Mouse (Mus musculus) embryo, embryonic 10 days (tissue): ENCODE measurements around the gene Rab33b.
"Not testable (repeated sequence)": the region's sequence is repeated elsewhere in the genome, so short reads cannot be mapped to it uniquely, and the experiment has no call there.

Experiments
- DNase-seq: peaks from one replicate; pipeline ENCODE4 v3.0.0-alpha.2; 2015; ENCODE audit warnings: low spot score

Rab33b gene

DNA sequence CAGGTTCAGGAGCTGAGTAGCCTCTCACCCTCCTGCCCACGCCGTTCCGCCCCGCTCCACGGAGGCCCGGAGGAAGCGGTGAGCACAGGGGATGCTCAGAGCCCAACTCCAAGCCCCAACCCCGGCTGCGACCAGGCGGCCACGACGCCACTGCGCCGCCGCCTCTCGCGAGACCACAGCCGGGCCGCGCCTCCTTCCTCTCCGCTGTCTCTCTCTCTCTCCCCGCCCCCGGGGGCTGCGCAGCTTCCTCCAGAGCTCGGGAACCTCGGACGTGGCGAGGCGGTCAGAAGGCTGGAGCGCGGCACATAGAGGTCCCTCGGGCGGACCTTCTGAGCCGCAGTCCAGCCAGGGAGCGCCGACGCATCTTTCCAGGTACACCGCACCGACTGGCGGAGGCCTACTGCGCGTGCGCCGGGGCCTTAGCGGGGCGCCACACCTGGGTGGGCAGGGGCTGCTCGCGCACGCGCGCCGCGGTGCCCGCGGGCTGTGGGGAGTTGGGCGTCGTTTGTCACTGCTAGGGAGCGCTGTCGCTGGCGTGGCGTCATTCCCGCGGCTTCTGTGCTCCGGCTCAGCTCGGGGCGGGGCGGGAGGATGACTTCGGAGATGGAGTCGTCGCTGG is at the start of gene Rab33b:
TSS of gene Rab33b (plus strand) at position 180 of the 619 bp plus-strand sequence.
- DNase-seq, result peak; percentile 95

- DNase-seq, result not testable (repeated sequence)
Observed at GRCm38 (mm10) chr3:51434364-51434763, 49.4 kb upstream of the Rab33b start.

GRCm38 (mm10) chr3:51434871-51435595 is 48.7 kb upstream of the Rab33b start:
- no peak for DNase-seq

- no peak for DNase-seq
Observed at GRCm38 (mm10) chr3:51468530-51468929, 15.2 kb upstream of the Rab33b start.

- DNase-seq, result no peak
Observed at GRCm38 (mm10) chr3:51475706-51476105, 8.0 kb upstream of the Rab33b start.

- DNase-seq, result no peak
Observed at GRCm38 (mm10) chr3:51479893-51480292, 3.8 kb upstream of the Rab33b start.

- DNase-seq, result peak; percentile 71
Observed at GRCm38 (mm10) chr3:51481059-51481458, 2.7 kb upstream of the Rab33b start.

DNA sequence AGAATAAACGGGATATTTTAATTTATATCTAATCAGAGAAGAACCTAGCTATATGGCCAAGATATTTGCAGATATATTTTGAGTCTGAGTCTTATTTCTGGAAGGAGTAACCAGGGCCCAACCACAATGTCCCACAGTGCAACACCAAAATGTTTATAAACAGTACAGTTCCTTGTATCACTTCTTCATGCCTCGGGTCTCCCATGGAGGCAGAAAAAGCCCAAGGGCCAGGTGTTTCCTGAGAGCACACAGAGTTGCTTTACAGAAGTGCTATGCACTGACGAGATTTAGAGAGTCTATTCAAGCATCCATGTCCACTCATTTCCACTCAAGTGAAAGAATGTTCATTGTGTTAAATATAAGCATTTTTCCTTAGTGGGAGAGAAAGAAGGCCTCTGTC is 1.8 kb upstream of the Rab33b start:
- DNase-seq, result no peak

DNA sequence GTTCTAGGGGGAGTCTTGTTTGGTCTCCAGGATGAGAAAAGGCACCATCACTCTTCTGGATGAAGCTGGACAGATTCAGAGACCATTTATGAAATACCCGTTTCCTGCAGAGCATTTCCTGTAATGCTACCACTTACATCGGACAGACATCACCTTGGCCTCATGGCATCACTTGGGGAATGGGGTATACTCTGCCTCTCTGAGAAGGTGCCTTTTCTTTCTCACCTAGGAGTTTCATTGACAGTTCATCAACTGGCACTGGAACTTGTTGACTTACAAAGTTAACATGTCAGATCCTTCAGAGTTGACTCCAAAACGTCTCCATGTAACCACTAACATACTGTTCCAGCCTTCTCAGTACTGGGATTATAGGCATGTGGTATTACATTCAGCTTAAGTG is 939 bp upstream of the Rab33b start:
- DNase-seq, result no peak

- DNase-seq, result no peak
Observed at GRCm38 (mm10) chr3:51484370-51484769, 650 bp downstream of the Rab33b start.

DNA sequence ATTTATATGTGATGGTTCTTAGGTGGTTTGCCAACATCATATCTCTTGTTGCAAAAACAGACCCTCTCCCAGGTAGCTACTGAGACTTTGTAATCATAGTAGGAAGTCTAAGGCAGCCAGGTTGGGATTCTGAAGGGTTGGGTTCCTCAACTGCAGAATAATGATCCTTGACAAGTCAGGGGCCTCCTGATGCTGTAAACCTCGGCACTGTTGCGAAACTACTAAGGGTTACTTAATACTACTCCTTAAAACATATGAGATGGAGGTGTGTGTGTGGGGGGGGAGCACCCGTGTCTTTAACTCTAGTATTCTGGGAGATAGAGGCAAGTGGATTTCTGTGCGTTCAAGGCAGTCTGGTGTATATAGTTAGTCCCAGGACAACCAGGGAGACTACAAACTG is 1.6 kb downstream of the Rab33b start:
- DNase-seq, result no peak

- no peak for DNase-seq
Observed at GRCm38 (mm10) chr3:51486491-51487195, 2.9 kb downstream of the Rab33b start.

DNA sequence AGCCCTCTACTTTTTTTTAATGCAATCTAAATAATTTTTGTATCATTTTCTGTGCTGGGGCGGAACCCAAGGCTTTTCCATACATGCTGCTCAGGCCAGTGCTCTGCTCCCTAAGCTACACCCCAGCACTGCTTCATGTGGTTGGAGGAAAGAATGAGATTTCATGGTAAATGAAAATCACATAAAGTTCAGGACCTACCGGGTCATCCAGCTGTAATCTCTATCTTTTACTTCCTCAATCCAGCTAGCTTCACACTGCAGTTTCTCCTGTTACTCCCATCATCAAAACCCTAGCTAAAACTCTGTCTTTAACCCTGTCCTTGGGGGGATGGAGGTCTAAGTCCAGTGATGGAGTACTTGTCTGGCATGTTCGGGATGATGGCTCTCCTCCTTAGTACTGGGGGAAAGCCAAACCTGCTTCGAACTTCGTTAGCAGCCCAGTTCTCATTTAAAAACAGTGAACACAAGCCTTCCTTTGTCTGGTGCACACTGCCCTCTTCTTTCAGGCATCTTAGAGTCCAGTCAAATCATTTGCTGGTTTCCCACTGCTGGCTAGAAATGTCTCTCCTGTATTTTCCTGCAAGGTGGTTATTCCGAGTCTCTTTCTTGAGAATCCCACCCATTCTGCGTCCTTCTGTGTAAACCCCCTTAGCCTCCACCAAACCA is 6.5 kb downstream of the Rab33b start:
- no peak for DNase-seq

DNA sequence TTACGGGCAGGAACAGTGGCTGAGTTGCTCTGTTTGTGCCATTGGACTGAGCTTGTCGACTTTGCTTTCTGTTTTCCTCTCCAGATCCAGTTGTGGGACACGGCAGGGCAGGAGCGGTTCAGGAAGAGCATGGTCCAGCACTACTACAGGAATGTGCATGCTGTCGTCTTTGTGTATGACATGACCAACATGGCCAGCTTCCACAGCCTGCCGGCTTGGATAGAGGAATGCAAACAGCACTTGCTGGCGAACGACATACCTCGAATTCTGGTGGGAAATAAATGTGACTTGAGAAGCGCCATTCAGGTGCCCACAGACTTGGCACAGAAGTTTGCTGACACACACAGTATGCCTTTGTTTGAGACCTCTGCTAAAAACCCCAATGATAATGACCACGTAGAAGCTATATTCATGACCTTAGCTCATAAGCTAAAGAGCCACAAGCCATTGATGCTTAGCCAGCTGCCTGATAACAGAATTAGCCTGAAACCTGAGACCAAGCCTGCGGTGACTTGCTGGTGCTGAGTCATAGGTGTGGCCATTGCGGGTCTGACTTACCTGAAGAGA is 9.6 kb downstream of the Rab33b start:
- DNase-seq, result no peak

DNA sequence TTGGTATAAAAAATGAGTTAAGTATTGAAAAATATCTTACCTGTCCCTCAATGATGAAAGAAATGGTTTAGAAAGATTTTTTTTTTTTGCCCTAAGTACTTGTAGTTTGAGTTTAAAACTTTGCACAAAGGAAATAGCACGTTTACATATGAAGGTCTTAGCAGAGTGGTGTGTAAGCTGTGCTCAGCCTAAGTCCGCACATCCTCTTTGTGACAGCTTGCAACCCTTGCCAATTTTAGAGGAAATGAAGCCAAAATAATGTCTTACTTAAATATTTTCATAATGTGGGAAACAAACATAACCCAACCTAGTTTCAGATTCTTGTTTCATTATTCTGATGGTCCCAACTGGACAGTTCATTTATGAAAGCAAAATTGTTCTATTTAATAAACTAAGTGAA is 10.7 kb downstream of the Rab33b start:
- DNase-seq, result no peak

DNA sequence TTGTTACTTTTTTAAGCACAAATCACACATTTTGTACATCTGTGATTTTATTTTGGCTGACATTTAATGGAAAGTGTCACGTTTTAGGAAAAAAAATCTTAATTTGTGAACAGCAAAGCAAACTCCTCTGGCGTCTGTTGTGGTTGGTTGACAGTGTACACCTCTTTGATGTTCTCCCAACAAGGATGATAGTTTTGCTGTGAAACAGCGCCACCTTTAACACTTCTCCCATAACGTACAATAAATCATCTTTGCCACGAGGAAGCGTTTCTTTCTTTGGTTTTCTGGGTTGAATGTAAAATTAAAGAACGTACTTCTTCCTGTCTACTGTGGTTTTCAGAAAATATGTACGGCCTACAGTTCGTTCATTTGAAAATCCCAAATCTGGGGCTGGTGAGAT is 11.9 kb downstream of the Rab33b start:
- DNase-seq, result no peak

DNA sequence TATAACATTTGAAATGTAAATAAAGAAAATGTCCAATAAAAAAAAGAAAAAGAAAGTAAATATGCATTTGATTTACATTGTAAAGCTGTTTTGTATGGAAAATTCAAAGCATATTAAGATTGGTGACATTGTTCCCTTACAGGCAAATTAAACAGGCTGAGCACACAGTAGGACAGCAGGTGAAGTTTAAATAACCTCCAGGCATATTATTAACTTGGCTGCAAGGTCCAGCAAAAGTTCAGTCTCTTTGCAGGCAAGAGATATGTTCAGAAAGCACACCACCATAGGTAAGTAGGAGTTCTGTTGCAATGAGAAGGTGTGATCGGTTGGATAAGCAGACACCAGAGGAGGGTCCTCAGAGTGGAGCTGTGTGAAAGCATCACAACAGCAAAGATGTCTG is 14.3 kb downstream of the Rab33b start:
- no peak for DNase-seq

- DNase-seq, result no peak
Observed at GRCm38 (mm10) chr3:51498659-51499058, 14.9 kb downstream of the Rab33b start.

DNA sequence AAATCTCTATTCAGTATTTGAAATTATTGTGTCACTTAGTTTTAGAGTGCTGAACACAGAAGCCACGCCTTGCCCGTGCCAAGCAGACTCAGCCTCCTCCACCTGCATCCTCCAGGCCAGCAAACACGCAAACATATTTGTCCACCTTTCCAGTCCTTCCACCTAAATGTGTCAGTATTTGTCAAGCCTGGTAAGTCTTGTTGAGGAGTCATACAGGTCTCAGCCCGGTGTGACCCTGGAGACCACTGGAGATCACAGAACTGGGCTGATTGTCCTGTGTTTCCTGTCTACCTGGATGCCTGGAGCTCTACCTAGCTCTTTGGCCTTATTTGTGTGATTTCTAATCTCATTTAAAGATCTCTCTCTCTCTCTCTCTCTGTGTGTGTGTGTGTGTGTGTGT is 16.2 kb downstream of the Rab33b start:
- DNase-seq, result no peak

DNA sequence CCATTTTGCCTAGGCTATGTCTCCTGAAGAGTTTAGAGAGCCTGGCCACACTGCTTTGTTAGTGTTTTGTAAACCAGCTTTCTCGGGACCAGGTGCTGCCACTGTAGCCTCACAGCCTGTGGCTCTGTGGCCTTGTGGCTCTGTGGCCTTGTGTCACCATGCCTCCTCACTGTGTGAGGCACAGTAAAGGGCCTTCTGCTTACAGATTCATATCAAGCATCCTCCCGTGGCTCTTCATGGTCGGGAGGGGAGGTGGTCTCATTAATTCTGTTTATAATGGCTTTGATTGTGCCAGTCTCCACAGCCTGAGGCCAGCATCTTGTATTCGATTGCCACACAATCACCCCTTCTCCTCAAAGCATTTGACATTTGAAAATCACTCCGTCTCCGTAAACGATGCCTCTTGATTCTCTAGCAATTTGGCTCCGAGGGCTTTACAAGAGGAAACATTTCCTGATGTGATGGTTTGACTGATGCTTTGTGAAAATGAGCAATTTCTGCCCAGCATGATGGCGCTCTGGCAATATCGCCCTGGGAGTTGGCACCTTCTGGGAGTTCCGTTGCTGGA is 20.7 kb downstream of the Rab33b start:
- DNase-seq, result no peak

- peak; percentile 74 for DNase-seq
Observed at GRCm38 (mm10) chr3:51505465-51505864, 21.7 kb downstream of the Rab33b start.

- DNase-seq, result peak; percentile 85
Observed at GRCm38 (mm10) chr3:51510903-51511302, 27.2 kb downstream of the Rab33b start.
